Mouse (Mus musculus) adrenal gland, postnatal 25 days (tissue): ENCODE results near the gene Pcnt. TPM values are rescaled to one million over a fixed set of nuclear protein-coding genes. Genes with fewer than 3 reads are reported as not detected.

ENCODE experiments used
- DNase-seq: peaks from one replicate; pipeline ENCODE4 v3.0.0; 2021; ENCODE audit warnings: mixed read lengths
- total RNA-seq: library from RNA; stranded (reverse); gene quantifications from 2 replicates; pipeline ENCODE4 v1.2.3, GENCODE M21; 2021

The Pcnt gene
- total RNA-seq, 1 experiment from 2014 or later: 23.9 TPM

GRCm38 (mm10) chr10:76316194-76316593 lies 126.4 kb downstream of the Pcnt start:
- no peak for DNase-seq

GRCm38 (mm10) chr10:76306738-76307137 lies 135.8 kb downstream of the Pcnt start:
- no peak for DNase-seq

Other genes with a start within 250 kb of the Pcnt start
- gene Prmt2, start 204.9 kb downstream of the Pcnt start, total RNA-seq: 21.2 and 21.9 TPM in 2 replicates
- gene S100b, start 188.9 kb downstream of the Pcnt start, total RNA-seq: 11.3 and 11.8 TPM in 2 replicates
- gene Dip2a, start 97.5 kb downstream of the Pcnt start, total RNA-seq: 28.5 and 33.2 TPM in 2 replicates
- not detected in 2 replicates for gene AC141477.1, start 2.3 kb downstream of the Pcnt start, total RNA-seq
- not detected in 2 replicates for gene 2610028H24Rik, start 6.3 kb upstream of the Pcnt start, total RNA-seq
- gene Mcm3ap, start 26.1 kb upstream of the Pcnt start, total RNA-seq: 39.4 and 40.8 TPM in 2 replicates
- 3.4 and 4.5 TPM in 2 replicates for gene Ybey, start 26.3 kb upstream of the Pcnt start, total RNA-seq
- 116 and 134 TPM in 2 replicates for gene Lss, start 88.8 kb upstream of the Pcnt start, total RNA-seq
- gene Spatc1l, start 119.5 kb upstream of the Pcnt start, total RNA-seq: not detected in 2 replicates
- 2.1 TPM in 1 of 2 replicates, not detected in the other for gene Ftcd, start 132.9 kb upstream of the Pcnt start, total RNA-seq
- gene Col6a2, start 180.8 kb upstream of the Pcnt start, total RNA-seq: 29.1 and 32.0 TPM in 2 replicates